Mouse (Mus musculus) heart, adult 2 months (tissue): ENCODE results near the gene Azgp1. TPM values are rescaled to one million over a fixed set of nuclear protein-coding genes. Genes with fewer than 3 reads are reported as not detected.

Experiments
- DNase-seq, 2 experiments: peaks; one replicate each; pipeline ENCODE4 v3.0.0; 2021
- H3K27ac ChIP-seq: fragments of 200-600 bp; 2 replicates; pipeline ENCODE4 v1.8.1; 2022
- H3K27me3 ChIP-seq: fragments of 200-500 bp; 2 replicates; pipeline ENCODE4 v1.6.1; 2012; ENCODE audit warnings: mild to moderate bottlenecking, low read length, inconsistent platforms, mixed read lengths; ENCODE audit not compliant: control insufficient read depth, insufficient read depth
- H3K36me3 ChIP-seq: fragments of 200-500 bp; 2 replicates; pipeline ENCODE4 v1.6.1; 2012; ENCODE audit warnings: low read length, inconsistent platforms; ENCODE audit not compliant: control insufficient read depth, insufficient read depth
- H3K4me1 ChIP-seq: fragments of 200-500 bp; 2 replicates; pipeline ENCODE4 v1.6.1; 2011; ENCODE audit warnings: low read length; ENCODE audit not compliant: control insufficient read depth, insufficient read depth
- H3K4me3 ChIP-seq: fragments of 200-600 bp; 2 replicates; pipeline ENCODE4 v1.8.1; 2022
- H3K79me2 ChIP-seq: fragments of 200-500 bp; replicated peaks from 2 replicates; pipeline ENCODE4 v1.6.1; 2012; ENCODE audit warnings: mild to moderate bottlenecking, inconsistent platforms, low read length, moderate library complexity, mixed read lengths; ENCODE audit not compliant: control insufficient read depth, insufficient read depth
- H3K9ac ChIP-seq: fragments of 200-500 bp; 2 replicates; pipeline ENCODE4 v1.6.1; 2012; ENCODE audit warnings: low read depth, mild to moderate bottlenecking, control low read depth, inconsistent platforms, low read length, mixed read lengths
- CTCF ChIP-seq: fragments of 200-600 bp; IDR thresholded peaks from 2 replicates; pipeline ENCODE4 v1.8.1; 2022; ENCODE audit warnings: antibody characterized with exemption, mild to moderate bottlenecking, moderate library complexity
- EP300 ChIP-seq: fragments of 200-500 bp; IDR thresholded peaks from 2 replicates; pipeline ENCODE4 v1.6.1; 2011; ENCODE audit warnings: low read depth, low read length, control low read depth; ENCODE audit not compliant: insufficient read depth
- POLR2A ChIP-seq: fragments of 200-500 bp; IDR thresholded peaks from 2 replicates; pipeline ENCODE4 v1.6.1; 2011; ENCODE audit warnings: mild to moderate bottlenecking, low read depth, low read length, control low read depth; ENCODE audit not compliant: insufficient read depth
- WGBS: fragments of 180-500 bp; shearing (Covaris S2); methylation state at CpG from one replicate; pipeline ENCODE4 v1.1.7; 2018; 5-methylcytosine and 5-hydroxymethylcytosine counted together
- intact Hi-C: fragments of 180-260 bp; cut with DNase I; formaldehyde crosslinking; loops from one replicate; pipeline ENCODE4 v1.15.1; 2025
- polyA plus RNA-seq: library from polyadenylated mRNA; depleted of rRNA; stranded (reverse); fragments of >200 nt; gene quantifications from 2 replicates; pipeline ENCODE4 v1.2.3, GENCODE M21; 2012
- total RNA-seq, 2 experiments: library from RNA; stranded (reverse); gene quantifications; 2 replicates each; pipeline ENCODE4 v1.2.3; 2021

The Azgp1 gene
- total and polyA plus RNA-seq, 3 experiments, result not detected

DNA sequence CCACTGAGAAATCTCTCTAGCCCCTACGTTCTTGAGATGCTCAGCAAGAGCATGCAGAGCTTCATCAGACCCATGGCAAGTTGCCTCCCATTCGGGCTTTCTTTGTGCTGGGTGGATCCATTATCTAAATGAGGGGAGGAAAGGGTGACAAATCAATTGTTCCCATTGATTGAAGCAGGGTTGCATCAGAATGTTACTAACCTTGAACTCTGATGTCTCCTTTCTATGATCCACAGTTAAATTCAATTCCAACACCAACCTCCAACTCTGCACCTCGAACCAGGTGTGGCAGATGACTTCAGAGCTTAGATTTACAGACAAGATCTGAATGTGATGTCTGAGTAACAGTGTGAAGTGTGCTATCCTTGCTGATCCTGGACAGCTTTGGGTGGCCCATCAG lies 6.6 kb upstream of the Azgp1 start:
- intact Hi-C loops, result loop anchor here (5.0 kb wide), 1 partner anchor 182 kb away; no protein-coding TSS in a partner anchor
- TF ChIP-seq POLR2A, result no peak
- TF ChIP-seq EP300, result no peak
- TF ChIP-seq CTCF, result no peak
- WGBS, result 45% methylated on average over 3 of the region's 3 CpGs
- H3K27me3 ChIP-seq, result no peaks in the 10 kb centered on the region
- no peaks in the 10 kb centered on the region for H3K36me3 ChIP-seq
- no peaks in the 10 kb centered on the region for H3K4me1 ChIP-seq
- no peak overlapping the region for H3K9ac ChIP-seq
- H3K27ac ChIP-seq, result no peak overlapping the region
- no peaks in the 10 kb centered on the region for H3K79me2 ChIP-seq
- DNase-seq, result no peak
- H3K4me3 ChIP-seq, result no peak overlapping the region

DNA sequence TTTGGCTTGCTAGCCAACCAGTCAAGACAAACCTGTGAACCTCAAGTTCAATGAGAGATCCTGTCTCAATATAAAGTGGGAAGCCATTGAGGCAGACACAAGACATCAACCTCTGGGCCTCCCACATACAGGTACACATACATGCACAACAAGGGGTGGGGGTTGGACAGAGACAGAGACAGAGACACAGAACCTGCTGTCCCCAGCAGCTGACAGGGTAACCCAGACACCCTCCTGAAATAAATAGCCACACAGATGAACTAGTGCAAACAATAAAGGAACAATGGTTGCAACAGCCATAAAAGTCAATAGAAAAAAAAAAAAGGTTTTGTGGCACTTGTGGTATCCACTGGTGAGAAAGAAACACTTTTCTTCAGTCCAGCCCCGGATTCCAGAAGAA lies 5.9 kb upstream of the Azgp1 start:
- no peak for TF ChIP-seq EP300
- no peak for TF ChIP-seq CTCF
- no peak for TF ChIP-seq POLR2A
- Histone ChIP-seq H3K9ac (no peak overlapping the region), H3K4me3 (no peak overlapping the region), H3K27me3 (no peaks in the 10 kb centered on the region), H3K4me1 (no peaks in the 10 kb centered on the region), H3K27ac (no peak overlapping the region), H3K79me2 (no peaks in the 10 kb centered on the region), H3K36me3 (no peaks in the 10 kb centered on the region)
- WGBS, result 35% methylated on average over 1 of the region's 1 CpGs
- intact Hi-C loops, result no loop called here
- no peak for DNase-seq

DNA sequence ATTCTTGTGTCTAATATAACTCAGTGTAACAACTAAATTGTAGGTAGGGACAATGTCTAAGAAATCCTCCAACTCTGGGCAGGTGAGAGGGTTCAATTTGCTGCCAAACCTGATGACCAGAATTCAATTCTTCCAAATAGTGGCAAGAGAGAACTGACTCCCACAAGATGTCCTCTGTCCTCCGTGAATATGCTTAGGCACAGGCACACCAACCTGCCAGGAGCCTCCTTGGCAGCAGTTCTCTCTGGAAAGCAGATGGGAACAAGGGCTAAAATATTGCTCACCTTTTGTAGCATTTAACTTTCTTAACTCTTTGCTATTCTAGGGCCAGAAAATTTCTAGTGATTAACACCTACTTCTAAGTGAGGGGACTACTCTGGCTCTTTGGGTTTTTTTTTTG lies 4.0 kb upstream of the Azgp1 start:
- no peaks in the 10 kb centered on the region for H3K36me3 ChIP-seq
- intact Hi-C loops, result no loop called here
- no peak overlapping the region for H3K9ac ChIP-seq
- H3K27me3 ChIP-seq, result no peaks in the 10 kb centered on the region
- no peaks in the 10 kb centered on the region for H3K4me1 ChIP-seq
- WGBS, result 29% methylated on average over 1 of the region's 1 CpGs
- no peaks in the 10 kb centered on the region for H3K79me2 ChIP-seq
- no peak for TF ChIP-seq CTCF
- no peak for TF ChIP-seq EP300
- TF ChIP-seq POLR2A, result no peak
- no peak overlapping the region for H3K27ac ChIP-seq
- no peak overlapping the region for H3K4me3 ChIP-seq
- DNase-seq, result no peak

GRCm38 (mm10) chr5:137979081-137979480 lies 2.2 kb upstream of the Azgp1 start:
- Histone ChIP-seq H3K36me3 (no peaks in the 10 kb centered on the region), H3K4me1 (no peaks in the 10 kb centered on the region), H3K4me3 (no peak overlapping the region), H3K27ac (no peak overlapping the region), H3K9ac (no peak overlapping the region), H3K27me3 (no peaks in the 10 kb centered on the region), H3K79me2 (no peaks in the 10 kb centered on the region)
- intact Hi-C loops, result no loop called here
- DNase-seq, result no peak
- TF ChIP-seq CTCF, result no peak
- no peak for TF ChIP-seq POLR2A
- no peak for TF ChIP-seq EP300
- WGBS, result 78% methylated on average over 2 of the region's 2 CpGs

DNA sequence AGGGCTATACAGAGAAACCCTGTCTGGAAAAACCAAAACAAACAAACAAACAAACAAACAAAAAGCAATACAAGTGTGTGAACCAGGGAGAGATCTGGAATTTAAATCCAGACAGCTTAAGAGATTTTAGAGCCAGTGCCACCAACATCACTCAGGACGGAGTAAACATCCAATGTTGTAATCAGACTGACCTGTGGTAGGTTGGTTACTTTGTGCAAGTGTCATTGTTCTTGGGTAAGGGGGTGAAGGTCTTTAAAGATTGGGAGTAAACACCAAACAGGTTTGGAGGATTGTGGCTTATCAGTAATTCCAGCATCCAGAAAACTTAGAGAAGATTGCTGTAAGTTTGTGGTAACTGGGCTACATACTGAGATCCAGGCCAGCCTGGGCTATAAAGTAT lies 5.0 kb downstream of the Azgp1 start:
- Histone ChIP-seq H3K4me1 (no peaks in the 10 kb centered on the region), H3K27me3 (no peaks in the 10 kb centered on the region), H3K27ac (no peak overlapping the region), H3K36me3 (no peaks in the 10 kb centered on the region), H3K4me3 (no peak overlapping the region), H3K9ac (no peak overlapping the region), H3K79me2 (no peaks in the 10 kb centered on the region)
- no peak for DNase-seq
- WGBS, result 76% methylated on average over 1 of the region's 1 CpGs
- intact Hi-C loops, result no loop called here
- no peak for TF ChIP-seq POLR2A

- no peak for DNase-seq
- Histone ChIP-seq H3K79me2 (no peaks in the 10 kb centered on the region), H3K27ac (no peak overlapping the region), H3K4me3 (no peak overlapping the region), H3K9ac (no peak overlapping the region), H3K36me3 (no peaks in the 10 kb centered on the region), H3K4me1 (no peaks in the 10 kb centered on the region), H3K27me3 (no peaks in the 10 kb centered on the region)
- TF ChIP-seq POLR2A (no peak), CTCF (no peak), EP300 (no peak)
- WGBS, result 86% methylated on average over 5 of the region's 5 CpGs
- intact Hi-C loops, result no loop called here
Observed at GRCm38 (mm10) chr5:138009437-138009836, 28.1 kb downstream of the Azgp1 start.

- Histone ChIP-seq H3K27ac (no peak overlapping the region), H3K79me2 (no peaks in the 10 kb centered on the region), H3K36me3 (no peaks in the 10 kb centered on the region), H3K9ac (no peak overlapping the region), H3K4me1 (no peaks in the 10 kb centered on the region), H3K4me3 (no peak overlapping the region), H3K27me3 (no peaks in the 10 kb centered on the region)
- no peak for DNase-seq
- intact Hi-C loops, result no loop called here
- WGBS, result 76% methylated on average over 5 of the region's 5 CpGs
- TF ChIP-seq POLR2A (no peak), EP300 (no peak), CTCF (no peak)
Observed at GRCm38 (mm10) chr5:138012382-138012781, 31.1 kb downstream of the Azgp1 start.
